Mouse (Mus musculus): Measurements from ENCODE around the gene Gm10322. TPM values are rescaled to one million over a fixed set of nuclear protein-coding genes. Genes with fewer than 3 reads are reported as not detected.

The Gm10322 gene
- not detected for total RNA-seq (2021)
- long read RNA-seq, experiment 1 = 0 reads
- long read RNA-seq, experiment 2 = 0 reads

DNA sequence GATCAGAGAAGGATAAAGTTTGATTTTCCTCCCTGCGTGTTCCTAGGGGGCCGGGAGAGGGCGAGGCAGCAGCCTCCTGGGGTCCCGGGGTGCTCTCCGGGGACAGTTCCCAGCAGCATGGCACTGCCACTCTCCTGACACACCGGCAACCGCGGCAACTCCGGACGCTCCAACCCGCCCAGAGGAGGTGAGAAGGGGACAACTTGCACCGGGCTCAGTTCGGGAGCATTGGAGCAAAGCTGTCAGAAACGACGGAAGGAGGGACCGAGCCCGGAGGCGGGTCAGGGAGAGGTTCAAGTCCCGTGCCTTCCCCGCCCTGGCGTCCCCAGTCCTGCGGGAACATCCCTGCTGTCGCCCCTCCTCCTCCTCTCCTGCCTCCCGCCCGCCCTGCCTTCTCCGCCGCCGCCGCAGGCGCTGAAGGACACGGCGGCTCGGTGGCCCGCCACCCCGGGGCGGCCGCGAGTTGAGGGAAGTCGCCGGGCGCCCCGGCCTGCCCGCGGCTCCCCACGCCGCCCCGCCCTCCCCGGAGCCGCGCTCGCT, at the start of gene Gm10322:
Gene Gm10322 (plus strand): TSS at position 83 of the 540 bp plus-strand sequence.
- DNase-seq (ENCODE audit: low spot score in 2 of 2) = peak; percentile 41 to 58

- peak in 1 of 2 experiments; percentile 12 for DNase-seq (ENCODE audit: low spot score in 2 of 2)
Observed at GRCm38 (mm10) chr10:59566968-59567367, 48.9 kb upstream of the Gm10322 start.

DNA sequence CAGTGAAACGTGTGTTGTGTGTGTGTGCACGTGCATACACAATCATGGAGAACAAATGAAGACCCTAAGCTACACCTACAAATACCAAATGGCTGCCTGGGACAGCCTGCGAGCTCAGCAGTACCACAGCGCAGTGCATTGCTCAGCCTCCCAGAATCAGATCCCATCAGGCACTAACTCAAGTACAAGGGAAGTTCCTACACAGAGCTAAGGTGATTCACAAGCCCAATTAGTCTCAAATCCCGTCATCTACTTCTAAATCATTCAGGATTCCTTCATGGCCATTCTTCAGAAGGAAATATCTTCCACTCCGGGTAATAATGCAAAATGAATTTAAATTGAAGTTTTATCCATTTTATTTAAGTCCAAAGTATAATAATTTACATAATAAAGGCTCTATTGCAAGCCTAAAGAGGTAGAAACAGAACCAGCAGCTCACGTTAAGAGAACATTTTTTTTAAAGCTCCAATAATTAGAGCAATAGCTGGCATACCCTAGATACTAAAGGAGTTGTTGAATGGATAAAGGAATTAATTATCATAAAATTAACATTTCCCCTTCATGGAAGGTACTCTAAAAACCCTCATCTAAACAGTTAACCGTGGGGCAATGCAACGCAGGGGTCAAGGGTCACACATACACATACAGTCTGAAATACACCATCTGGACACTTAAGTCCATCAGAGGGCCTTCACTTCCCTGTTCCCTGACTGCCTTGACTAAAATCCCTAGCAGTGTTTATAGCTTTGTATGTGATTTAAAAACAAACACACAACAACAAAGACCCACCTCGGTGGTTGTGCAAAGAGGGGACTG, 47.0 kb upstream of the Gm10322 start:
- no peak for DNase-seq (ENCODE audit: low spot score in 2 of 2)

GRCm38 (mm10) chr10:59569481-59569869, 46.4 kb upstream of the Gm10322 start:
- no peak for DNase-seq (ENCODE audit: low spot score in 2 of 2)

DNA sequence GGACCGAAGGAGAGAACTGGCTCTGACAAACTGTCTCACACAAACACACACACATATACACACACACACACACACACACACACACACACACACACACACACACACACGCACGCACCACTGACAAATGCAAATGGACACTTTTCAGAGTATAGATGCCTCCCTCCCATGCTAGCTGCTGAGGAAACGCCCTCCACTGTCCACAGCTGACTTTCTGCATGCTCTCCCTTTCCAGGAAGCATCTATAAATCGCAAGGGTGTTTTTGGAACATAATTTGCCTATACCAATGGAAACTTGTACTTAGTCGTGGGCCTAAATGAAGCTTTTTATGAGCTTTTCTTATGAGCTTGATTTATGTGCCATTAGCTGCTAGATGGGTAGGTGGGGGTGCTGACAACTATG, 45.5 kb upstream of the Gm10322 start:
- DNase-seq (ENCODE audit: low spot score in 2 of 2) = no peak

- no peak for DNase-seq (ENCODE audit: low spot score in 2 of 2)
Observed at GRCm38 (mm10) chr10:59570780-59571179, 45.1 kb upstream of the Gm10322 start.

- DNase-seq (ENCODE audit: low spot score in 2 of 2) = no peak
Observed at GRCm38 (mm10) chr10:59571273-59571672, 44.6 kb upstream of the Gm10322 start.

DNA sequence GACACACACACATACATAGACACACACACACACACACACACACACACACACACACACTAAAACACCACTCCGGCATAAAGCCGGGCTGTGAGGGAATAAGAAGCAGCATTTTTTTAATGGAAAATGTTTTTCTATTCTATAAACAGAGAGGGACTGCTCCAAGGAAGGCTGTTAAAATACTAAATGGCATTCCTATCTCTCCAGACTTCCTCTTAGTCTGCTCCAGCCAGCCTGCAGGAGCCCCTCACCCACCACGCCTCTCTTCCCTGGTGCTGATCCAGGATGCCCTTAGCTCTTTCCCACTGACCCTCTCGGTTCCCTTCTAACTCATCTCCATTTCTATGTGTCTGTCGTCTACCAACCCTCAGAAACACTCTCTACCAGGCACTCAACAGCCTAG, 43.9 kb upstream of the Gm10322 start:
- no peak for DNase-seq (ENCODE audit: low spot score in 2 of 2)

DNA sequence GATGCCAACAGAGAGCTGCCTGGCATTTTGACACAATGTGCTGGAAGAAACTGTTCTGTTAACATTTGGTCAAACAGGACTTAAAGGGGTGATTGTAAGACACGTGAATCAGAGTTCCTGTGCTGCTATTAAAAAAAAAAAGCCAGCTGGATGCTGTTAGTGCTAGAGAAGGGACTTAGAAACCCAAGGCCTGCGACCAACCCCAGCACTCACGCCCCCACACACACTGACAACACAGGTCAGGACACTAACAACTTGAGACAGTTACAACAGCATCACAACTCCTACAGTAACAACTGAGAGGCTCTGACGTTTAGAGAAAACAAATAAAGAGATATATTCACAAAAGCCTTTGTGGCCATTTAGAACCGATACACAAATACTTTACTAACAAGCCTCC, 39.6 kb upstream of the Gm10322 start:
- DNase-seq (ENCODE audit: low spot score in 2 of 2) = no peak

DNA sequence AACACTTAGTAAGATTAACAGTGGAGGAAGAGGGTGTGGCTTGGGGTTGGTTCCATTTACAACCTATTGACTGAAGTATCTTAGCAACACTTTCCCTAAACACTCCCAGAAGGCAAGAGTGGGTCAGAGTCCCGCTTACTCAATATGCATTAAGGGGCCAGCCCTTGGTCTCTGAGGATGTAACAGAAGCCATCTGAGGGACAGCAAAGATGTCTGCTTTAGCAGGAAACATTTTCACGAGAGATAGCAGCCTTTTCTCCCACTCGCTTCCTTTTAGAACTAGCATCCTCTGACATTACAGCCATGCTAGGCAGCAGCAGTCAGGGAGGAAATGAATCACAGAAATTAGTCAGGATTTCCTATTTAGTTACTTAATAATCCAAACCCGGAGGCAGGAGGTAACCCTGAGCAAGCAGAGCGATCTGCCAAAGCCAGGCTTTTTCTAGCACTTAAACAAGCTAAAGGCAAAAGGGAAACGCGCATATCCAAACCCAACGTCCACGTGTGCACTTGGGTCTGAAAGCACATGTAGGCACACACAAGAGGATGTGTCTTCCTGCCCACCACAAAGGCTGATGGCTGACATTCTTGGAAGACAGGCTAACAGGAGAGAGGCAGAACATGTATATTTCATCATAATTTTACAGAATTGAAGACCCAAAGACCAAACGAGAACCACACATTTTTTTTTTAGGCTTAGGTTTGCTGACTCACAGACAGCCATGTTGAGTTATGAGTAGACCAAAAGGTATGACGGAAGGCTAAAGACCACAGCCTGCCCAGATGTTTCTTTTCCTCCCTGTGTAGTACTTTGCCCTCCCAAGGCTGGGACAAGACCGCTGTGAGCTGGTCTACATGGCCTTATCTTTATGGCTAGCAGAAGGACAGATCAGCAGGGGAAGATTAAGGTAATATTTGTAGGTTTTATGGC, 37.7 kb upstream of the Gm10322 start:
- peak in 1 of 2 experiments; percentile 14 for DNase-seq (ENCODE audit: low spot score in 2 of 2)

DNA sequence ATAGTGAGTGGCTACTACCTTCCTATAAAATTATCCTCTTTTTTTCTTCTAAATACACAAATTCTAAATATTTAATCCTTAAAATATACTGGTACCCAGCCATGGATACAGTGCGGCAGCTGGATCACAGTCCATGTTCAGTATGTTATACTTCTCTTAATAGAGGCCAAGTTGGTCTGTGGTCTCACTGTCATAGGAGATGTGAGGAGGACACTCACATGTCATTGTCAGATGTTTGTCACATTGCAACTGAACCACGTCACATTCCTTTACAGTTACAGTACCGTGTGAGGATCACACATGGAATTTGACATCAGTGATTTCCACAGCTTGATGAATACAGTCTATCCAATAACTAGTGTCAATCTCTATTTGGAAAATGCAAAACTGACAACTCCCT, 36.2 kb upstream of the Gm10322 start:
- no peak for DNase-seq (ENCODE audit: low spot score in 2 of 2)

- no peak for DNase-seq (ENCODE audit: low spot score in 2 of 2)
Observed at GRCm38 (mm10) chr10:59580593-59581149, 35.2 kb upstream of the Gm10322 start.

DNA sequence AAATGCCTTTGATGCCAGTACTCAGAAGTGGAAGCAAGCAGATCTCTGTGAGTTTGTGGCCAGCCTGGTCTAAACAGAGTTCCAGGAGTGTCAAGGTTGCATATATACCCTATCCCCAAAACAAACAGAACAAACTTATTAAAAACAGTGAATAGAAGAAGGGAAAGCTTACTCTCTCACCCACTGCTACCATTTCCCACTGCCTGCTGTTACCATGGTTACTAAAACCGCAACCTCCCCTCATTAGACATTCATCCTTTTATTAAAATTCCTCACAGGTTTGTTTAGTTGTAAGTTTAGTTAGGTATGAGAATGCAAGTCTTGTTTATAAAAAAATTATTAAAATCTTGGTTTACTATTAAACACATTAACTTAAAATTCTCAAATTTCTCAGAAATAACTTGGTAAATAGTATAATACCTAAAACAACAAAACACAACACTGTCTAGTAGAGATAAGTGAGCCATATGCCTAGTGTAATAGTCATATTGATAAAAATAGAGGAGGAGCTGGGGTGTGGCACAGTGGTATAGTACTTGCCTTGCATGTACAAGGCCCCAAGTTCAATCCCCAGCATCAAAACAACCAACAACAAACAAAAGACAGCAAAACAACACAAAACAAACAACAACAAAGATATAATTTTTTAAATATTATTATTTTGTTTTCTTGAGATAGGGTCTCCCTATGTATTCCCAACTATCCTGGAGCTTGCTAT, 33.9 kb upstream of the Gm10322 start:
- no peak for DNase-seq (ENCODE audit: low spot score in 2 of 2)

GRCm38 (mm10) chr10:59585621-59586020, 30.2 kb upstream of the Gm10322 start:
- DNase-seq (ENCODE audit: low spot score in 2 of 2) = no peak

DNA sequence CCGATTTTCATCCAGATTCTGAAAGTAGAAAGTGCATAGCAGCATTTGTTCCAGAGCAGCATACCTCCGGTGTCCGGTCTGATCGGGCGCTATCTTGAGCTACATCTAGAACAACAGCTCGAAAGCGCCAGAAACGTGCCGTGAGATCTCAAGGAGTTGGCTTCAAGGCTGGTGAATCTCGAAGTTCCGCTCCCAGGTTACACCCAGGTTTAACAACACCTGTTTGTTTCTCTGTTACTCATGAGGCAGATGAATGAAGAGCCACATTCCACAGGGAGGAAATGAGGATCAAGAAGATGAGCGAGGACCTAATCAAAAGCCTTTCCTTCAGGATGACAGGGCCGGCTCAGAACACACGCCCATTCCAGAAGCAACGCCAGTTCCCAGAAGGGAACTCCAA, 29.0 kb upstream of the Gm10322 start:
- no peak for DNase-seq (ENCODE audit: low spot score in 2 of 2)

- DNase-seq (ENCODE audit: low spot score in 2 of 2) = no peak
Observed at GRCm38 (mm10) chr10:59588135-59588534, 27.7 kb upstream of the Gm10322 start.

- DNase-seq (ENCODE audit: low spot score in 2 of 2) = no peak
Observed at GRCm38 (mm10) chr10:59589420-59589819, 26.4 kb upstream of the Gm10322 start.

DNA sequence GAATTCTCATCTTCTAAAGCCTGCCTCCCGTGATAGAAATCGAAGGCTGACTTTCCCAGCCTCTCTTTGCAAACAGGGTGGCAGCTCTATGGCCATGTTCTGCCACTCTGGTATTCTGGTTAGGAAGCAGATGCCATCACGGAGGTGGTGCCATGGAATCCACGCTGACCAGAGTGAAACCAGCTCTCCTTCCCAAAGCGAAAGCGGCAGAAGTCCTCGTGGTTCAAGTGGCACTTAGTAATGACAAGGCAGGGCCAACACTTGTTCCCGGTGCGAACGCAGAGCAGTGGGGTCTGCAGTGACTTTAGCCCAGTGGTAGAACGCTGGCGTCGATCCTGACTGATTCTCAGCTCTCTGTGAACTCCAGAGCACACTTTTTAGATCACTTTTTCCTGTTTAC, 26.0 kb upstream of the Gm10322 start:
- no peak for DNase-seq (ENCODE audit: low spot score in 2 of 2)

- no peak for DNase-seq (ENCODE audit: low spot score in 2 of 2)
Observed at GRCm38 (mm10) chr10:59590606-59591005, 25.3 kb upstream of the Gm10322 start.

GRCm38 (mm10) chr10:59593826-59594570, 21.9 kb upstream of the Gm10322 start:
- peak; percentile 80 to 85 for DNase-seq (ENCODE audit: low spot score in 2 of 2)

Data from left cerebral cortex, adult 18-20 months (tissue).